Mouse (Mus musculus) adrenal gland, adult 10 weeks (tissue): ENCODE measurements around the gene H1foo. TPM values are rescaled to one million over a fixed set of nuclear protein-coding genes. Genes with fewer than 3 reads are reported as not detected.

Experiments
- polyA plus RNA-seq: library from polyadenylated mRNA; stranded (reverse); fragments of 350-450 nt; fragmentation: Illumina TruSeq; extraction: RNeasy Lipid Tissue Mini Kit (QIAGEN cat#74804); gene quantifications from one replicate; pipeline ENCODE4 v1.2.3, GENCODE M21; 2014; ENCODE audit warnings: low read depth, low replicate concordance

H1foo gene
- polyA plus RNA-seq, result not detected

DNA sequence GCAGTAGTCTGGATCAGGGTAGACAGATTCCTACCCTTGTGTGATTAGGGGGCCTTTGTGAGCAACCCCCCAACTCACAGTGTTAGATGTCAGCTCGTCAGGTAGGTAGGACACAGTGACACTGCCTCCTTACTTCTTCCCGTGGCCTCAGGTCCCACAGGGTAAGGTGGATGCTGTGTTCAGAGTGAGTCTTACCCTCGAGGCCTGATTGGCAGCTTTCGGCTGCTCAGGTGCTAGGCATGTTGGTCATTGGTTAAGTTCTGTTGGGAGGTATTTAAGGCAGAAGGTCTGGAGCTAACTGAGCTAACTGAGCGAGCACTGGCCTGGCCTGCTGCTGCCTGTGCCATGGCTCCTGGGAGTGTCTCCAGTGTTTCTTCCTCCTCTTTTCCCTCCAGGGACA is at the start of gene H1foo:
TSS of gene H1foo (plus strand) at position 301 of the 400 bp plus-strand sequence.

DNA sequence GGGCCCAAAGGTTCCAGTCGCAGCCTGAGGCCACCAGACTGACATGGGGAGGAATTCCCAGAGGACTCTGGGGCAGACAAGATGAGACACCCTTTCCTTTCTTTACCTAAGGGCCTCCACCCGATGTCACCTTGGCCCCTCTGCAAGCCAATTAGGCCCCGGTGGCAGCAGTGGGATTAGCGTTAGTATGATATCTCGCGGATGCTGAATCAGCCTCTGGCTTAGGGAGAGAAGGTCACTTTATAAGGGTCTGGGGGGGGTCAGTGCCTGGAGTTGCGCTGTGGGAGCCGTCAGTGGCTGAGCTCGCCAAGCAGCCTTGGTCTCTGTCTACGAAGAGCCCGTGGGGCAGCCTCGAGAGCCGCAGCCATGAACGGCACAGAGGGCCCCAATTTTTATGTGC is 13.1 kb upstream of the H1foo start, which contains the start of gene Rho:
TSS of gene Rho (plus strand) at position 110 of the 400 bp plus-strand sequence.

DNA sequence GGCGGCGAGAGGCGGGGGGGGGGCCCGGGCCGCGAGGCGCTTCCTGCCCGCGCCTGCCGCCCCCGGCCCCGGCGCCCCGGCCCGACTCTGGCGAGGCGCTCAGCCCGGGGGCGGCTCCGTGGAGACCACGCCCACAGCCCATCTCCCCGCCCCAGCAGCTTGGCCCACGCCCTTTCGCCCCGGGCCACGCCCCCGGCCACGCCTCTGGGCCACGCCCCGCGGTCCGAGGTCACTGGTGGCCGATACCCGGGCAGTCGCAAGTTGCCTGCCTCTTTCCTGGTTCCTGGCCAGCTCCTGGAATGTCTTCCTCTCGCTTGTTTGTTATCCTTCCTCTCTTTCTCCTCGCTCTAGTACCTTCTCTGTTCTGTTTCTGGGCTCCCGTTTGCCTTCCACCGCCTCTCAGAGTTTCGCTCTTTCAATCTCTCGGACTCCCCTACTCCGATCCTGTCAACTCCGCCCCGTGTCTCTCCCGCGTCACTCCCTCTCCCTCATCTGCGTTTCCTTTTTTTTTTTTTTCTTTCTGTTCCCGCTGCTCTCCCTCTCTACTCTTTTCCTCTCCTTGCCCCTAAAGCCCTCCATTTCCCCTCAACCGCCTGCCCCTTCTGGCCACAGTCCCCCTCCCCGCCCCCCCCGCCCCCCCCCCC is 50.3 kb downstream of the H1foo start, which contains the start of gene Plxnd1:
TSS of gene Plxnd1 (minus strand) at position 129 of the 644 bp plus-strand sequence.

Other genes starting within 250 kb of the H1foo start
- gene Tmem40, start 182.5 kb upstream of the H1foo start, polyA plus RNA-seq, result not detected
- 5.2 TPM for gene Cand2, start 170.4 kb upstream of the H1foo start, polyA plus RNA-seq
- 179 TPM for gene Rpl32, start 136.2 kb upstream of the H1foo start, polyA plus RNA-seq
- gene Efcab12, start 106.5 kb upstream of the H1foo start, polyA plus RNA-seq, result not detected
- gene Mbd4, start 91.6 kb upstream of the H1foo start, polyA plus RNA-seq, result 5.7 TPM
- 13.0 TPM for gene Ift122, start 91.5 kb upstream of the H1foo start, polyA plus RNA-seq
- gene Rho, start 13.2 kb upstream of the H1foo start, polyA plus RNA-seq, result 0.17 TPM
- 35.9 TPM for gene Plxnd1, start 50.1 kb downstream of the H1foo start, polyA plus RNA-seq
- gene Tmcc1, start 248.5 kb downstream of the H1foo start, polyA plus RNA-seq, result 10.4 TPM